Mouse (Mus musculus) left cerebral cortex, adult 9 months (tissue): ENCODE measurements around the gene Fam213a.

Experiments
- DNase-seq, 2 experiments: peaks; one replicate each; pipeline ENCODE4 v3.0.0; 2022; ENCODE audit warnings: low spot score in 2 of 2

Fam213a gene

DNA sequence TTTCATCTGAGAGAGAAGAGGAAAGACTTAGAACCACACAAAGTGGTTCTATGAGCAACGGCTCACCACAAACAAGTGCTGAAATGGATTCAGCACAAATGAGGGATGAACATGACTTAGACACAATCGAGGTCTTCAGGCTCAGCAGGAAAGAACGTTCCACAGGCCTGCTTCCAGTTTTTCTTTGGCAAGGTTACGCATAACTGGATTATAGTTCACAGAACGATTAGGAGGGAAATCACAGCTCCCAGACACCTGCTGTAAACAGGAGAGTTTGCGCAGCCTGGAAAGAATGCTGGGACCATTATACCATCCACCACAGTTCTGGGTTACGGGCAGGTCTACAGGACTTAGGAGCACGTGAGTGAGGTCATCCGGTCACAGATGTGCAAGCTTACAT is 7.9 kb downstream of the Fam213a start:
- DNase-seq, result no peak

DNA sequence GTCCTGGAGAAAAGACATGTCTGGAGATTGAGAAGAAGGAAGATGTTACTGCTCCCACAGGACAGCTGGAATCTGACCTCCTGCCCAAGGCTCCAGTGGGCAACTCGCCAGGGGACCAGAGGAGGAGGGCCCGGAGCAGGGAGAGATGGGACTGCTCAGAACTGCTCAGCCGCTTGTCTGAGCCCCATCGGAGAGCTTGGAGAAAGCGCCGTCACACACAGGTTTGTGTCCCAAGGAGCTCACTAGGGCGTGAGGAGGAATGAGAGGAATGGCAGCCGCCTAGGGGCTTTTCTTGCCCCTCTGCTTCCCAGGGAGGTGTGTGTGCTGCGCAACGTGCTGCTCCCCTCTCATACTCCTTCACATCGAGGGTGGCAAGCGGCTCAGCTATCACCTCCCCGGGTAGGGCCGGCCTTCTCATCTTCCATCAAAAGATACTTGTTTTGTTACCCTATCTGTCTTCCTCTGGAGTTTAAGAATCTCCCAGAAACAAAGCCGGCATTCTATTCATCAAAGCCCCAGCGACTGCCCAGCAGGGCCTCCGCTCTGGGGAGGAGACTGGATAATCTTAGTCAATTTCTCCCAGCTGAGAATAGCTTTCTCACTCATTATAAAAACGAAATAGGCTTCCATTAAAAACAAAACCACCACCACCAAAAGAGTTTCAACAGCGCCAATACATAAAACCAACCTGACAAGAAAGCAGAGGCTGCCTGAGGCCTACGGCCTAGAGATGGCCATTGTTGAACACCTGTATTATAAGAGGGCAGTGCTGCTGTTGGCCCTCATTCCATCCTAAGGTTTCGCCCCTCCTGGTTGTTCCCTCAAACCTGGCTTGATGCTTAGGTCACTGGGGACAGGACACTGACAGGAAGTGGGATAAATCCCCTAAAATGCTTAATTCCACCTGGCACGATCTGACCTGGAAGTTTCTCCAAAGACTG is 9.1 kb downstream of the Fam213a start:
- DNase-seq, result no peak

DNA sequence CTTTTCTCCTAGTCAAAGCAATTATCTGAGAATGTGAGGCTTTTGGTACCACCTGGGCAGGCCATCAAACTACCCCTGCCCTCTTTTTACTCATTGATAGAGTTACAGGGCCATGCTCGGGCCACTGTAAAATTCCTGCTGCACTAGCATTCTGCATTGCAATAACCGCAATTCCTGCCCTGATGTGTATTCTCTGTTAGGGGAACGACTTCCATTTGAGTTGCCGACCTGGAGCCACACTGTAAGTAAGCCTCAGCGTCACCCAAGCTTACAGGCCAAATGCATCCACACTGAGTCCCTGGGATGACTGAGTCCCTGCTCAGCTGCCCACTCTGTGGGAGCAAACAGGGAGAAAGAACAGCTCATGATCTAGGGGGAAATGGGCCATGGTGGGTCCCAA is 12.0 kb downstream of the Fam213a start:
- no peak for DNase-seq

DNA sequence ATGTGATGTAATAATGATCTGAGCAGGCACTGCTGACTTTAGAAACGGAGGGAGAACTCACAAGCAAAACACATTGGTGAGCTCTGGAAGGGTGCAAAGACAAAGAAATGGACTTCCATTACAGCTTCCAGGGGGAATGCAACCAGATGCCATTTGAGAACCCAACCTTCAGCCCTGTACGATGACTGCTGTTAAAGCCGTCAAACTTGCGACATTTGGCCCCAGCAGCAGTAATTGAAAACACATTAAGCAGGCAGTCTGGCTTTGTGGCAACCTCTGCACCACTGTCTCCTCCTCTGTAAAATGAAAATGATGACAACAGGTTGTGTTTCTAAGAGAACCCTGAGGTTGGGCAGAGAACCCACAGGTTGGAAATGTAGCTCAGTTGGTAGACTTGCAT is 12.8 kb downstream of the Fam213a start:
- no peak for DNase-seq

DNA sequence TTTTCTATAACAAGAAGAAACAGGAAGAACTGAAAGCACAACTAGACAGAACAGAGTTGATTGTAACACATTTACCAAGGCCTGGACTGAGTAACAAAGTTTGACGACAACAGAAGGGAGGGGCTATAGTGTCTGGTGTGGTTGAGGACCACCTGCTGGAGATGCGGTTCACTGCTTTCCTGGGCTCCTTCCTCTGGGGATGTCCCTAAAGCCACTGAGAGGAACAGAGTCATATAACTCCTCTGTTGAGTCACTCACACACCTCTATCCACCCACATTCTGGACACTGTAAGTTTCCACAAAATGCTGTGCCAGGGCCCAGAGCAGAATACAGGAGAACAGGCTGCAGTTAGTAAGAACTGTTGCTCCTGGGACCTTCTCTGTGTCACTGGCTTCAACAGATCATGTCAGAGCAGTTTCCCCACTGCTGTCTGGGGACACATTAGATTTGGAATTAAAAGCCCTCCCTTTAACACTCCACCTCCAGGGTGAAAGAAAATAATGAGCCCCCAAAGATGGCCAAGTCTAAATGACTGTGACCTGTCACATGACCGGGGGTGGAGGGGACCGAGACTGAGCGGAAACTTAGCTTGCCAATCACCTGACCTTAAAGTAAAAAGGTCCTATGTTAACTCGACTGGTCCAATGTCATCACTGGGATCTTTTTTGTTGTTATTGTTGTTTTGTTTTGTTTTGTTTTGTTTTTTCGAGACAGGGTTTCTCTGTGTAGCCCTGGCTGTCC is 13.5 kb downstream of the Fam213a start:
- no peak for DNase-seq

DNA sequence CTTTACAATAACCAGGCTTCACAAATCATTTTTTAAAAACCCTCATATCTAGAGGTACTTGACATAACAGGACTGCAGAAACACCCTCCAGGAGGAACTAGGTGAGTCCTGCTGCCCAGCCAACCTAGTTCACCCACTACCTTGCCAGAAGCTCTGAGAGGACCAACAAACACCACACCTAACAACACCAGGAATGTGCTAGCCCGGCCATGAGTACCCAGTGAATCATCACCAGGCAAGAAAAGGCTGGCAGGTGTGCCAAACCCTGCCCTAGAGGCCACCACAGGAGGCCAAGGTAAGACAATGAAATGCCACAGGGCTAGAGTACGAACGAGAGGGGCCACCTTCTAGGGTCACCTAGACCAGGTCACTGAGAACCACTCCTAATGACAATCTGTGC is 17.4 kb downstream of the Fam213a start:
- DNase-seq, result no peak

DNA sequence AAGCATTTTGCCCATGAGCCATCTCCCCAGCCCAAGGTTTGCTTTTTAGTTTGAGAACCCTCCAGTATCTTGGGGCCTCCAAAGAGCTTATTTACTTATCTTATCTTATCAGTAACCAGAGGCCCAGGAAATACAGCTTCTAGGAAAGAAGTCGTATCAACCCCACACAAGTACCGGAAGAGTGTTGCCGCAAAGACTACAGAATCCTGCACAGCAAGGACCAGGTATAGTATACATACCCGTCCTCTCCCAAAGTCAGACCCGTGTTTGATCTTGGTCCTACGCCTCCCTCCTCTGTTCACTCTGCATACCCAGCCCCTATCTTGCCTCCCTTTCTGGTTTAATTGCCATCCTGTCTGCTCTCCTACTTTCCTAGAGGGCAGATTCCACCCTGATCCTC is 21.1 kb downstream of the Fam213a start:
- DNase-seq, result no peak

DNA sequence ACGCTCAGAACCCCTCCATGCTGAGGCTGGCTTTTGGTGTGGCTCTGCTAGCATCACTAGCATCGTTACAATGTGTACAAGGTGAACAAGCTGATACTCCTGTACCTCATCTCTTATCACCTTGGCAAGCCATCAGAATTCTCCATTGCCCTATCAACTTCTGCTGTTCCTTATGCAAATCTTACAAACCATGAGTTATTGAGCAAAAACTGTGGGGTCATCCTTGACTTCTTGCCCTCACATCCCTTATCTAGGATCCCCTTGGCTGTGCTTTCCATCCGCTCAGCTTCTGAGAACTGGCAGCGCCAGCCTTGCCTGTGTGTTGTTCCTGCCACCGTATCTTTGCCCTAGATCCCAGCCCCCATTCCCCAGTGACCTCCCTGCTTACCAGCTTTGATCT is 24.8 kb downstream of the Fam213a start:
- no peak for DNase-seq

DNA sequence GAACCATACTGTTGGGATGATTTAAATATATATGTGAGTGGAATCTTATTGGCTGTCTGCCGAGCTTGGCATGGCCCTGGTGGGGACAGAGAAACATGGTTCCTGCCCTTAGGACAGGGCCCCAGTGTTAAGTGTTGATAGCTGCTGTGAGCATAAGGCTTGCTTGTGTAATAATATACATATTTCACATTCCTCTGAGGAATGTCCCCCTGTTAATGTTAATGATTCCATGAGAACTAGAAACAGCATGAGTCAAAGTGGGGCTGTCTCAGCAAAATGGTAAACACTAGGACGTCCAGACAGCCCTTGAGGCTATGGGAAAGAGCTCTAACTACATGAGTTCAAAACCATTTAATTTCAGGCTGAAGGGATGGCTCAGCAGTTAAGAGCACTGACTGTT is 26.4 kb downstream of the Fam213a start:
- DNase-seq, result no peak

DNA sequence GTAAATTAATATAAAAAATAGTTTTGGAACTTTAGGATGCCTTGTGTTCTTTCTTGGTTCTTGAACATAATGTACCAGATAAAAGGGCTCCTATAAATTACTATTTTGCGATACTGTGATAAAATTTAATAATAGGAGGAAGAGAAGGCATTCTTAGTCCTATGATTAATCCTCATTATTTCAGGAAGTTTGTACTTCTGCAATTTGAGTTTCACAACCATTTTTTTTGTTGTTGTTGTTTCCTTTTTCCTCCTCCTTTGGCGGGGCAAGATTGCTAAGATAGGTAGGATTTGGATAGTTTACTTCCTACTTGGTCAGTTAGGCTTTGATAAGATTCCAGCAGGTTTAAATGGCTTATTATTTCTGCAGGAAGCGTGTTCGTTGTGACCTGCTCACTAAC is 28.0 kb downstream of the Fam213a start:
- no peak for DNase-seq

DNA sequence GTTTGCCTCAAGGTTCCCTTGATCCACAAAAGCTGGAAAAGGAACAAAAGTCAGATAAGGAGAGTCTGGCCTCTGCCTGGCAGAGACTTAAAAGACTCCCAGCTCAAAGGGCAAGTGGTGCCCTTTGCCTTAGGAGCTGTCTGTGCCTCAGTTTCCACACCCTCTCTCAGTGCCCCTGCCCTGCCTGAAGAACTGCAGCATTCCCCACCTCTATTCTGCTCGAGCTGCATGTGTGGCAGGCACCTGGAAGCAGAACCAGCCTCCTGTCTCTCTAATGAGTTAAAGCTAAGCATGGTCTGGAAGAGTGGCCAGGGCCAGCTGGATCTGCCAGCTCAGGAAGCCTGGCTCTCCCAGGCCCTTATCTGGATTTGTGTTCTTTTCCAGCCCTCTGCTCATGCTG is 33.9 kb downstream of the Fam213a start:
- DNase-seq, result no peak

DNA sequence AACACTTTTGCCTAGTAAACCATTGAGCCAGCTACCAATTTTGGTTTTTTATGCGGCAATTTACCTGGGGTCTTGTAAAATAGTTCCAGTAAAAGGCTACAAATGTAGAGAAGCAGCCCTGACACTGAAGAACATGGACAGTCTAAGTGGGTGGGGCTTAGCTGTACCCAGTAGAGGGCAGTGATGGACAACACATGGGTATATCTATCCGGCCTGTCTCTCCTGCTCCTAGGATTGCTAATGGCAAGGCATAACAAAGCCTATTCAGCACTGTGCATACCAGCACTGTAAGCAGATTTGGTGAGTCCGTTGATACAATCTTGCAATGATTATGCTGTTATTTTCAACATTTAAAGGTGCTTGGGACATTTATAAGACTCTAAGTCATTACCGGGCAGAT is 34.6 kb downstream of the Fam213a start:
- DNase-seq, result peak in 1 of 2 experiments; percentile 55

DNA sequence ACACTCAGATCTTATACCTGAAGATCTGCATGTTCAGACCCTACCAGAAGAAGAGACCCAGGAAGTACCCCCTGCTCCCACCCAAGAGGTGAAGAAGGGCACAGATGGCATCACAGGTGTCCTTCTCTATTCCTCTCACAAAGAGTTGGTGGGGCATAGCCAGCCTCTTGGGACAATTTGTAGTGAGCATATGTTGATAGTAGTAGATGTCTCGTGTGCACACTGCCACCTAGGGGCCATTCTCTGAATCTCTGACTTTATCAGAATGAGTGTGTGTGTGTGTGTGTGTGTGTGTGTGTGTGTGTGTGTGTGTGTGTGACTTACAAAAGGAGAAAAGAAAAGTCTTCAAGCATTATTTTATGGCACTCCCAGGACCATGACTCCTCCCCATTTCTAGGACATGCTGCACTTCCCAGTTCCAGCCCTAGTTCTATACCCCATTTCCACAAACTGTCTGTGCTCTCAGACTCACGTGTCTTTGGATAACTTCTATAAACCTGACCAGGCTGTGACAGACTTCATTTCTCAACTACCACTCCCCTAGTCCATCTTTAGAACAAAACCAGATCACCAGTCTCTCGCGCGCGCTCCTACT is 38.4 kb downstream of the Fam213a start:
- peak in 1 of 2 experiments; percentile 84 for DNase-seq

DNA sequence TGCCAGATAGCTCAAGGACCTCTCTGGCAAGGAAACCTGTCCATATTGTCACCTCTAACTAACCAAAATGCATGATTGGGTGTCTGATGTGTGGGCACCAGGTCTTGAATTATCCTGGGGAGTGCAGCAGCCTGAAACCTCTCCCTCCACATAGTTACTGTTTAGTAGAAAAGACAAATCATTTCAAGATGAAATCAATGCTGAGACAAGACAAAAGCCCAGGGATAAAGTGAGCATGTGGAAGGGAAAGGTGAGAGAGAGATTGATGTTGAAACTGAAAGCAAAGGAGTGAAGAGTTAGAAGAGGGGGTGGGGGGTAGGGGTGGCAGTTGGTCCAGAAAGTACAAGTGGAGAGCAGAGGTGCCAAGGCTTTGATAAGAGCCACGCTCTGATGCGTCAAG is 45.5 kb downstream of the Fam213a start:
- DNase-seq, result no peak

DNA sequence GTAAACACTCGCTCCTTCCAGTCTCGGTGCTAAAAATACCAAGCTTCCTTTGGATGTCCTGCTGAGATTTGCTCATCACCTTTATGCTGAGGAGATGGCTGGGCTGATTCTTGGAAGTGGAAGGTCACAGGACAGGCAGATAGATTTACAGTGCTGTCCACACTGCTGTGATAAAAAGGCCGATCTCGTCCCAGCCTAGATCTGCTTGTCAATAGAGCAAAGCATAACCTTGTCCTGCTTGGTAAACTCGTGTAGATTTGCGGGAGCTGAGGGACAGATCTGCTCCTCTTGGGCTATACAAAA is 46.0 kb downstream of the Fam213a start:
- DNase-seq, result no peak

DNA sequence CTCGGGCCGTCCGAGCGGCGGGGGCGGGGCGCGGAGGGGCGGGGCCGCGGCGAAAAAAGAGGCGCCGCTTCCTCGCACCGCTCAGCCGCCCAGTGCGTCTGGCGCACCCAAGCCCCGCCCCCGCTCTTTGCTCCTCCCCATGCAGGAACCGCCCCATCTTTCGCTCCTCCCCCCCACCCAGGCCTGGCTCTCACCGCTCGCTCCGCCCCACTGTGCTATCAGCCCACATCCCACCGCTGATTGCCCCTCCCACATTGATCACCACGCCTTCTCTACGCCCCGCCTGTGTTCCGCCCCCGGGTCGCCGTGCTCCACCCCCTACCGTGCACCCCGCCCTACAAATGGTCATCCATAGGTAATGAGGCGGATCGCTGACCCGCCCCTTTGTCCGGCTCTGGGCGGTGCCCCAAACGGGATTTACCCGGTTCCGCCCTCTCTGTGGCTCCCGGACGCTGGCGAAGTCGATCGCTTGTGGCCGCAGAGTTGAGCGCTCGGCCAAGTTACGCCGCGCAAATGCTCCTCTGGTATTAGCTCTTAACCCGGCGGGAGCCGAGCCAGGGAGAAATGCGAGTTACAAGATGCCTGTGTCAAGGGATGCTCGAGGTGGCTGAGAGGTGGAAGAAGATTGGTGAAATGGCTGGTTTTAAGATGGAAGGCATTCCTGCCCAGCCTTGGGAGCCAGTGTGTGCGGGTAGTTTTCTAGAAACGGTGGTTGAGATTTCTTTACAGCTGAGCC is 46.6 kb downstream of the Fam213a start:
- peak; percentile 90 to 98 for DNase-seq

DNA sequence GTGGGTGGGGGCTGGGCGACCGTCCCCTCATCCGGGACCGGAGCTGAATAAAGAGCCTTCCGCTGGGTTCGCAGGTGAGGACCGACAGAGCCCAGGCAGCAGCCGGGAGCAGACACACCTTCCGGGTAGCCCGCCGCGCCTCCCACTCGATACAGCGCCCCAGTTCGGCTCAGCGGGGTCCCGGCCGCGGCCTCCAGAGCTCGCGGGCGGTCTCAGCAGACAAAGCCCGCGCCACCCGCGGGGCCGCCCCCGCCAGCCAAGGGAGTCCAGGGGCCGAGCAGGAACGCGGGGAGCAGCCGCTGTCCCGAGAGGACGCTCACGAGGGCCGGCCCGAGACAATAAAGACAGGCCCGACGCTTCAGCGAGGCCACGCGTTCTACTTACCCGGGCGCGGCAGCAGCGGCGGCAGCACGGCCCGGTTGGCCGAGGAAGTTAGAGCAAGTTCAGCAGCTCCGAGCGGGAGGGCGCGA is 47.2 kb downstream of the Fam213a start, which contains the start of gene Tspan14:
Tspan14 (minus strand) TSS at position 416 of the 470 bp plus-strand sequence.
- no peak for DNase-seq

DNA sequence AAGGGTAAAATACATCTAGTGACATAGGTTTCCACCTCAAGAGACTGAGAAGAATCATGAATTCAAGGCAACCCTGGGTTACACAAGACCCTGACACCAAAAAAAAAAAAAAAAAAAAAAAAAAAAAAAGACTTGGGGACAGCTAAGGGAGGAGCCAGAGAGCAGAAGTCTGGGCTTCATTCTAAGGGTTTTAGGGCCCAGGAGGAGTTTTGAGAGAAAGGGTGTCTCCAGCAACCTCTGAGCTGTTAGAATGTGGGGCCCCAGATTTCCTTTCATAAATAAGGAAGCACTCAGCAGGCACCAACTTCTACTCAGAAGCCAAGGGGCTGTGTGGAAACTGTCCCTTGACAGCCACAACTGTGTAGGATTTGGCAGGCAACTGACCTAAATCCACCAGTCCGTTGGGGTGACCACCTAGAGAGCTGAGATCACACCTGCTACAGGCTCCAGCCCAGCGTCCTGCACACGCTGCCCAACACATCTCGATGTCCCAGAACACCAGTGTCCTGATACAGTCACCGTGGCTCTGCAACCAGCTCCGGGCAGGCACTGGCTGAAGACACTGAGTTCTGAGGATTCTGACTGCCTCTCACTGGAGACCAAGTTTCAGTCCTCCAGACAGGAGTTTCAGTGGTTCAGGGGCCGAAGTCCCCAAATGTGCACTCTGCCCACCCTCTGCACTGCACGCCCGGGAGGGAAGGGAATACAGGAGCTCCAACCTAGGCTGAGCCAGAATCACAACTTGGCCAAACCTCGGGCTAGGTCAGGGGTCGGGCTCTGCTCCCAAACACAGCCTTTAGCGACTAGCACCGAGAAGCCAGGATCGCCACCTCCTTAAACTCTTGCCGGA is 47.9 kb downstream of the Fam213a start:
- DNase-seq, result no peak

DNA sequence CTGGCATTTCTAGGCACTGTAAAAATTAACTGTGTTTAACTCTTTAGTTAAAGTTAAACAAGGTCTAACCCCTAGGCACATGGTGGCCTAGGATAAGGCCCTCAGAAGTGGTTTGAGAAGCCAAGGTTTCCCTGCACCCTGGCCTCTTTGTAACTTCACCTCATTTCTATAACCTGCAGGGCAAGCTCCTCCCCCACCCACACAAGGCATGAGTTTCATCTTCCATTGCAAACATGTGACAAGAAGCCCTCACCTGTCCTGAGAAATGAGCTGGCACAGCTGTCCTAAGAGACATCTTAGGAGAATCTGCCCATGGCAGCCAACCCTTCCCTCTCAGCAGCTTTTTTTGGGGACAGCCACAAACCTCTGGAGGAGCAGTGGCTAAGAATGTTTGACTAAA is 48.7 kb downstream of the Fam213a start:
- DNase-seq, result no peak

DNA sequence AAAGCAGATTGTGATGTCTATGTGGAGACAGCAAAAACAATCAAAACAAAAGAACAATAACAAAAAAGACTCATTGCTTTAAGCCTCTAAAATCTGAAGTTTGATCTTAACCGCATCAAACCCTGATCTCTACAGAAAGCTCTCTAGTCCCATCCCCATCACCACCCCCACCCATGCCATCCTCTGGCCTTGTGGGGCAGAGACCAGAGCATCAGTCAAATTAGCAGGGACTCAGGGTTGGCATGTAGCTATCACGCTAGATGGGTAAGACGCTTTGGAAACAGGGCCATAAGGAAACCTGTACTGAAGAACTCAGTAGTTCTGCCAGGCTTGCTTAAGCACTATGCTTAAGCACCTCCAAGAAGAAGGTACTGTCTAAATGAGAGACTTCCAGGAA is 49.4 kb downstream of the Fam213a start:
- no peak for DNase-seq
